Mouse (Mus musculus) lung, adult 10 weeks (tissue): ENCODE measurements around the gene Tspan11. TPM values are rescaled to one million over a fixed set of nuclear protein-coding genes. Genes with fewer than 3 reads are reported as not detected.

Experiments
- polyA plus RNA-seq: library from polyadenylated mRNA; stranded (reverse); fragments of 350-450 nt; fragmentation: Illumina TruSeq; extraction: RNeasy Lipid Tissue Mini Kit (QIAGEN cat#74804); gene quantifications from one replicate; pipeline ENCODE4 v1.2.3, GENCODE M21; 2014; ENCODE audit warnings: low read depth, low replicate concordance; ENCODE audit not compliant: insufficient read depth

Gene Tspan11
- polyA plus RNA-seq: 23.2 TPM

GRCm38 (mm10) chr6:127887511-127888421 lies at the start of gene Tspan11:
TSS of gene Tspan11 (plus strand) at chr6:127887589.

Other genes with a start within 250 kb of the Tspan11 start
- gene Prmt8, start 118.1 kb upstream of the Tspan11 start, polyA plus RNA-seq: 8.4 TPM